Mouse (Mus musculus) brain, embryonic 14.5 days (tissue): ENCODE data around the gene Kif27.

Experiments used
- CTCF ChIP-seq: fragments of 200-500 bp; IDR thresholded peaks from 2 replicates; pipeline ENCODE4 v1.5.1; 2012; ENCODE audit warnings: inconsistent platforms, mild to moderate bottlenecking, moderate library complexity, borderline replicate concordance; ENCODE audit not compliant: insufficient read depth, insufficient read length; ENCODE audit errors: extremely low read depth
- POLR2A ChIP-seq: fragments of 200-500 bp; IDR thresholded peaks from 2 replicates; pipeline ENCODE4 v1.6.1; 2012; ENCODE audit warnings: mild to moderate bottlenecking, inconsistent platforms, borderline replicate concordance; ENCODE audit not compliant: poor library complexity, insufficient read depth, insufficient read length, severe bottlenecking; ENCODE audit errors: extremely low read depth

DNA sequence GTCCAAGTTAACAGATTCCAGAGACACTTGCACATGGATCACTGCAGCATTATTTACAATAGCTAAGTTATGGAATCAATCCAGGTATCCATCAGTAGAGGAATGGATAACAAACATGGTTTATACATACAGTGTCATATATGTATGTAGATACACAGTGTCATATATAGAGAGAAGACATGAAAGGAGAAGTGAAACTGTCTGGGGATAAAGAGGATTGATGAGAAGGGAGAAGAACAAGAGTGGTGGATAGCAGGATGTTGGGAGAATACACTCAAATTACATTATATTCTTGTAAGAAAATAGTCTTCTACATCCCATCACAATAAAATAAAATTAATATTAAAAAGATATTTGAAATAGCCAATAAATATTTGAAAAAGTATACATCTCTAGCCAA, 5.9 kb downstream of the Kif27 start:
- no peak for TF ChIP-seq POLR2A
- no peak for TF ChIP-seq CTCF
